Mouse (Mus musculus): ENCODE measurements around the gene Ubtf. TPM values are rescaled to one million over a fixed set of nuclear protein-coding genes. Genes with fewer than 3 reads are reported as not detected.

Ubtf gene
- polyA plus RNA-seq, 1 experiment from 2014 or later = 68.9 TPM

GRCm38 (mm10) chr11:102356190-102356589 is 36.6 kb upstream of the Ubtf start:
- Histone ChIP-seq H3K4me1 (no peaks in the 10 kb centered on the region), H3K9ac (replicated peaks) (no peak overlapping the region), H3K27ac (replicated peaks) (no peak overlapping the region), H3K4me2 (no peak overlapping the region), H3K36me3 (no peaks in the 10 kb centered on the region), H3K27me3 (replicated peaks) (peaks cover 1% of the 10 kb centered on the region), H3K9me3 (replicated peaks) (no peaks in the 10 kb centered on the region), H3K4me3 (replicated peaks) (no peak overlapping the region)
- WGBS = 85% methylated on average over 12 of the region's 12 CpGs
- ATAC-seq (ENCODE audit: low FRiP score) = no peak

DNA sequence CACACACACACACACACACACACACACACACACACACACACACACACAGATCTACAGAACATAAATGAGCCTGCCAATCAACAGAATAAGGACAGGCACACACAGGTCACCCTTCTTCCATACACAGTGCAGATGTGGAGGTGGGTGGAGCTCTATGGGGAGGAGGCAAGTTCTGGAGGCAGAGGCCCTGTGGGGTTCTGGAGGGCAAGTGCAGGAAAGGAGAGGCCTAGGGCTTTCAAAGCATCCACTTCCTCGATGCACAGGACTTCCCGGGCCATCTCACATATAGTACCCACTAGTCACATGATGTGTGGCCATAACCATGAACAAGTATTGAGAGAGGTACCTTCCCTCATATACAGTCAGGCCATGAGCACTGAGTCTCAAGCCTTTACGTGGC is 36.0 kb upstream of the Ubtf start:
- no peak overlapping the region for H3K9ac ChIP-seq (replicated peaks)
- 85% methylated on average over 3 of the region's 3 CpGs for WGBS

DNA sequence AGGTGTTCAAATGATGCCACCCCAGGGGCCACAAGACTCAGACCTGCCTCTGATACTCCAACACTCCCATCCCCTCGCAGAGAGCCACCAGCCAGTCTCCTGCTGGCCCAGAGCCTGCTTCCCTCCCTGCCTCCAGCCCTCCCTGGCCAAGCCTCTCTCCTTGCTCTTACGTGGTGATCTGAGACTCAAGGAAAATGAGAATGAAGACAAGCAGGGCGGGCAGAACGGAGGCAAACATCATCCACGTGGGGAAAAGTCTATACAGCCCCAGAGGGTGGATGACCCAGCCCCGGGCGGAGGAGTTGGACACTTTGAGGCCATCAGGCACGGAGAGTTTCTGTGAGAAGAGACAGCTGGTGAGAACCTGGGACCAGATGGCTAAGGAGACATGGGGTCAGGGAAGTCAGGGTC is 33.5 kb upstream of the Ubtf start:
- no peaks in the 10 kb centered on the region for H3K4me1 ChIP-seq
- peaks cover 3% of the 10 kb centered on the region for H3K27me3 ChIP-seq (replicated peaks)
- 51% methylated on average over 8 of the region's 8 CpGs for WGBS
- no peak overlapping the region for H3K4me2 ChIP-seq
- no peaks in the 10 kb centered on the region for H3K9me3 ChIP-seq (replicated peaks)
- H3K4me3 ChIP-seq (replicated peaks) = no peak overlapping the region
- no peak overlapping the region for H3K9ac ChIP-seq (replicated peaks)
- ATAC-seq (ENCODE audit: low FRiP score) = no peak
- no peaks in the 10 kb centered on the region for H3K36me3 ChIP-seq
- H3K27ac ChIP-seq (replicated peaks) = no peak overlapping the region

More for the DNA sequence above, 36.0 kb upstream of the Ubtf start:
- no peak overlapping the region for H3K4me2 ChIP-seq
- H3K4me3 ChIP-seq (replicated peaks) = no peak overlapping the region
- H3K36me3 ChIP-seq = no peaks in the 10 kb centered on the region
- H3K27me3 ChIP-seq (replicated peaks) = peaks cover 3% of the 10 kb centered on the region
- no peak overlapping the region for H3K27ac ChIP-seq (replicated peaks)
- ATAC-seq (ENCODE audit: low FRiP score) = no peak
- no peaks in the 10 kb centered on the region for H3K9me3 ChIP-seq (replicated peaks)
- H3K4me1 ChIP-seq = no peaks in the 10 kb centered on the region

DNA sequence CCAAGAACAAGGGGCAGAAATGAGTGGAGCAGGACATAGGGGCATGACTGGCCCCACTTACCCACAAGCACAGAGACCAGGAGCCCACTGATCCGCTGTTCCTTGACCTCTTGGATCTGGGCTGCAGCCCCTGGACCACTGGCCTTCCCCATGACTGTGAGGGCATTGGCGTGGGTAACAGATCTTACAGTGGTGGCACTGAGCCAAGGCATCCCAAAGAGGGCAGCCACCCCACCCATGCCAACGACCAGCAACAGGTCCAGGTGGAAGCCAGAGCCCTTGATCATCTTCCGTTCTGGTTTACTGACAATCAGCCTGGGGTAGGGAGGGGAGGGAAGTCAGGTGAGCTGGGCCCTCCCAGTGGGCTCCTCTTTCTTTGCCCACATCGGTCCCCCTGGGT is 32.8 kb upstream of the Ubtf start:
- no peaks in the 10 kb centered on the region for H3K9me3 ChIP-seq (replicated peaks)
- ATAC-seq (ENCODE audit: low FRiP score) = no peak
- no peak overlapping the region for H3K27ac ChIP-seq (replicated peaks)
- H3K27me3 ChIP-seq (replicated peaks) = peaks cover 3% of the 10 kb centered on the region
- WGBS = 59% methylated on average over 5 of the region's 5 CpGs
- H3K4me3 ChIP-seq (replicated peaks) = no peak overlapping the region
- no peak overlapping the region for H3K9ac ChIP-seq (replicated peaks)
- H3K4me2 ChIP-seq = no peak overlapping the region
- H3K4me1 ChIP-seq = no peaks in the 10 kb centered on the region
- no peaks in the 10 kb centered on the region for H3K36me3 ChIP-seq

DNA sequence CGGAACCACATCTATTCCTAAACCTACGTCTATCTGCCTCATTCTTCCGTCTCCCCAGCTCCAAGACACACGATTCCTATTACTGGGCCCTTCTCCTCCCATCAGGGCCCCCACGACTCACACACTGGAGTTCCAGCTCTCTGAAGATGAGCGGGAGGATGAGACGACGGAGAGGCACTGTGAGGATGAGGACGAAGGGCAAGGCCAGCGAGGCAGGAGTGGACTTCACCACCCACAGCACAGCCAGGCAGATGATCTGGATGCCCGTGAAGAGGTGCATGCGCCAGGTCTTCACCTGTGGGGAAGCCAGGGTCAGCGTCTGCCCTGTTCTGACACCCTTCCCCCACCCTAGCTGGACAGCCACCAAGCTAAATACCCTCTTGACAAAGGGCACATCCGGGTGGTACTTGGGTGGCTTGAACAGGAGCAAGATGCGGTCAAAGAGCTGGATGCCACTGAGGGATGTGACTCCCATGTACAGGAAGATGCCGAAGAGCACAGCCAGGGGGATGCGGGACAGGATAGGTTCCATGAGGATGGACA is 31.5 kb upstream of the Ubtf start:
- Histone ChIP-seq H3K9ac (replicated peaks) (no peak overlapping the region), H3K36me3 (no peaks in the 10 kb centered on the region), H3K4me1 (no peaks in the 10 kb centered on the region), H3K4me2 (no peak overlapping the region), H3K9me3 (replicated peaks) (no peaks in the 10 kb centered on the region), H3K27ac (replicated peaks) (no peak overlapping the region), H3K27me3 (replicated peaks) (peaks cover 3% of the 10 kb centered on the region; the same call in 1 of the 2 replicates), H3K4me3 (replicated peaks) (no peak overlapping the region)
- no peak for ATAC-seq (ENCODE audit: low FRiP score)
- 90% methylated on average over 17 of the region's 17 CpGs for WGBS

DNA sequence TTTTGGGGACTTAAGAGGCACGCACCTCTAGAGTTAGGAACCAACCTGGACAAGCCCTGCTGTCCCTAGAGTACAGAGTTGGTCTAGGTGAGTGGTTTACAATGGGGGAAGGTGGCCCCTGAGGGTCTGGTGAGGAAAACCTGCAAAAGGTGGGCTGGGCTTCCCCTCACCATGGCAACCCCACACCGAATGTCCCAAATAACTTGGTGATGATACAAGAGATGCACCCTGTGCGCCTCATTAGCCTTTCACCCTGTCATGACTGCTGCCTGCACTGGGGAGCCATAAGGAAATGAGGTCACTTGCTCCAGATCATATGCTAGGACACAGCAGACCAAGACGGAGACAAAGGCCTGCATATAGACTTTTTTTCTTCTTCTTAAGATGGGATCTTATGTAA is 30.9 kb upstream of the Ubtf start:
- no peaks in the 10 kb centered on the region for H3K36me3 ChIP-seq

GRCm38 (mm10) chr11:102349189-102349954 is 29.8 kb upstream of the Ubtf start:
- H3K4me3 ChIP-seq (replicated peaks) = no peak overlapping the region
- H3K27me3 ChIP-seq (replicated peaks) = peaks cover 3% of the 10 kb centered on the region; the same call in 1 of the 2 replicates
- no peak overlapping the region for H3K27ac ChIP-seq (replicated peaks)
- H3K9ac ChIP-seq (replicated peaks) = no peak overlapping the region
- no peak for ATAC-seq (ENCODE audit: low FRiP score)
- 90% methylated on average over 3 of the region's 3 CpGs for WGBS
- no peaks in the 10 kb centered on the region for H3K36me3 ChIP-seq
- no peaks in the 10 kb centered on the region for H3K4me1 ChIP-seq
- H3K9me3 ChIP-seq (replicated peaks) = no peaks in the 10 kb centered on the region
- no peak overlapping the region for H3K4me2 ChIP-seq

More for the DNA sequence above, 30.9 kb upstream of the Ubtf start:
- no peak for ATAC-seq (ENCODE audit: low FRiP score)
- Histone ChIP-seq H3K9me3 (replicated peaks) (no peaks in the 10 kb centered on the region), H3K4me1 (no peaks in the 10 kb centered on the region), H3K27me3 (replicated peaks) (peaks cover 3% of the 10 kb centered on the region; the same call in 1 of the 2 replicates), H3K9ac (replicated peaks) (no peak overlapping the region), H3K4me3 (replicated peaks) (no peak overlapping the region), H3K4me2 (no peak overlapping the region), H3K27ac (replicated peaks) (no peak overlapping the region)
- WGBS = 86% methylated on average over 4 of the region's 4 CpGs

GRCm38 (mm10) chr11:102348771-102349170 is 29.2 kb upstream of the Ubtf start:
- H3K4me3 ChIP-seq (replicated peaks) = no peak overlapping the region
- no peaks in the 10 kb centered on the region for H3K36me3 ChIP-seq
- no peaks in the 10 kb centered on the region for H3K4me1 ChIP-seq
- no peak overlapping the region for H3K4me2 ChIP-seq
- H3K27ac ChIP-seq (replicated peaks) = no peak overlapping the region
- ATAC-seq (ENCODE audit: low FRiP score) = no peak
- peaks cover 3% of the 10 kb centered on the region; the same call in 1 of the 2 replicates for H3K27me3 ChIP-seq (replicated peaks)
- H3K9me3 ChIP-seq (replicated peaks) = no peaks in the 10 kb centered on the region
- no peak overlapping the region for H3K9ac ChIP-seq (replicated peaks)
- WGBS = 82% methylated on average over 11 of the region's 11 CpGs

GRCm38 (mm10) chr11:102348101-102348585 is 28.6 kb upstream of the Ubtf start:
- H3K36me3 ChIP-seq = no peaks in the 10 kb centered on the region
- no peak overlapping the region for H3K9ac ChIP-seq (replicated peaks)
- H3K9me3 ChIP-seq (replicated peaks) = no peaks in the 10 kb centered on the region
- 92% methylated on average over 7 of the region's 7 CpGs for WGBS
- no peak overlapping the region for H3K4me2 ChIP-seq
- no peak overlapping the region for H3K27ac ChIP-seq (replicated peaks)
- no peak for ATAC-seq (ENCODE audit: low FRiP score)
- H3K4me1 ChIP-seq = no peaks in the 10 kb centered on the region
- H3K27me3 ChIP-seq (replicated peaks) = peaks cover 3% of the 10 kb centered on the region; the same call in 1 of the 2 replicates
- no peak overlapping the region for H3K4me3 ChIP-seq (replicated peaks)

DNA sequence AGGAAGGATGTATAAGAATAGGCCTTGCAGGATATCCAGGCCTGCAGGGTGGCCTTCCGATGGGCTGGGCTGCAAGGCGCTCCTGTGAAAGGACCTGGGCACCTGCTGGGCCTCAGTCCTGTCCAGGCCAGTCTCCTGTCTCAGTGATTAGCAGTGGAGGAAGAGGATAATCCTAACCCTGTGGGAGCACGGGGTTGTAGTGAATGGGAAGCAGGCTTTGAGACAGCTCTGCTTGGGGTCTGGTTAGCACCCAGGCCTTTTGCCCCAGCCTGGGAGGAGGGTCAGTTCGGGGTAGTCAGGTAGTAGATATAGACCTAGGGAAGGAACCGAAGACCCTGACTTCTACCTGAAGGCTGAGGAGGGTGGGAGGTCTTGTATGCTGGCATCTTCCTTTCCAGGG is 28.1 kb upstream of the Ubtf start:
- Histone ChIP-seq H3K4me1 (no peaks in the 10 kb centered on the region), H3K9me3 (replicated peaks) (no peaks in the 10 kb centered on the region), H3K9ac (replicated peaks) (no peak overlapping the region), H3K36me3 (no peaks in the 10 kb centered on the region), H3K27ac (replicated peaks) (no peak overlapping the region), H3K4me3 (replicated peaks) (no peak overlapping the region), H3K4me2 (no peak overlapping the region), H3K27me3 (replicated peaks) (peaks cover 3% of the 10 kb centered on the region; the same call in 1 of the 2 replicates)
- no peak for ATAC-seq (ENCODE audit: low FRiP score)
- WGBS = 81% methylated on average over 5 of the region's 5 CpGs

DNA sequence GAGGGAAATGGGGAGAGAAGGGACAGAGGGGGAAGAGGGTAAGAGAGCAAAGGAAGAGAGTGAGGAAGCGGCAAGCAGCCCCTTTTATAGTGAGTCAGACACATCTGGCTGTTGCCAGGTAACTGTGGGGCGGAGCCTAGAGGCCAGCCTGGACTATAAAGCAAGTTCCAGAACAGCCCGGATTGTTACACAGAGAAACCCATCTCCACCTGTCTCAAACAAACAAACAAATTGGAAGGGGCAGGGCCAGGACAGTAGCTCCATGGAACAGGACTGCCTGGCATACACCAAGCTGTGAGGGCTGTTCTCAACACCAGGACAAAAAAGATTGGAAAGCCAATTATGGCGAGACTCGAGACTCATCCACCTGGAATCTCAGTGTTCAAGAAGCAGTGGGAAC is 27.4 kb upstream of the Ubtf start:
- Histone ChIP-seq H3K9ac (replicated peaks) (no peak overlapping the region), H3K36me3 (no peaks in the 10 kb centered on the region), H3K27ac (replicated peaks) (no peak overlapping the region), H3K4me3 (replicated peaks) (no peak overlapping the region), H3K4me1 (no peaks in the 10 kb centered on the region), H3K9me3 (replicated peaks) (no peaks in the 10 kb centered on the region), H3K4me2 (no peak overlapping the region), H3K27me3 (replicated peaks) (peaks cover 3% of the 10 kb centered on the region; the same call in 1 of the 2 replicates)
- no peak for ATAC-seq (ENCODE audit: low FRiP score)
- 55% methylated on average over 5 of the region's 5 CpGs for WGBS

- H3K4me3 ChIP-seq (replicated peaks) = no peak overlapping the region
- ATAC-seq (ENCODE audit: low FRiP score) = no peak
- H3K4me2 ChIP-seq = no peak overlapping the region
- no peaks in the 10 kb centered on the region for H3K27me3 ChIP-seq (replicated peaks)
- no peaks in the 10 kb centered on the region for H3K4me1 ChIP-seq
- 88% methylated on average over 3 of the region's 3 CpGs for WGBS
- H3K9me3 ChIP-seq (replicated peaks) = no peaks in the 10 kb centered on the region
- no peak overlapping the region for H3K27ac ChIP-seq (replicated peaks)
- H3K9ac ChIP-seq (replicated peaks) = no peak overlapping the region
- no peaks in the 10 kb centered on the region for H3K36me3 ChIP-seq
These were observed 24.9 kb upstream of the Ubtf start for GRCm38 (mm10) chr11:102344458-102344857.

Data from neural tube, embryonic 15.5 days (tissue).